Mouse (Mus musculus): ENCODE measurements around the gene Tmem119.

DNA sequence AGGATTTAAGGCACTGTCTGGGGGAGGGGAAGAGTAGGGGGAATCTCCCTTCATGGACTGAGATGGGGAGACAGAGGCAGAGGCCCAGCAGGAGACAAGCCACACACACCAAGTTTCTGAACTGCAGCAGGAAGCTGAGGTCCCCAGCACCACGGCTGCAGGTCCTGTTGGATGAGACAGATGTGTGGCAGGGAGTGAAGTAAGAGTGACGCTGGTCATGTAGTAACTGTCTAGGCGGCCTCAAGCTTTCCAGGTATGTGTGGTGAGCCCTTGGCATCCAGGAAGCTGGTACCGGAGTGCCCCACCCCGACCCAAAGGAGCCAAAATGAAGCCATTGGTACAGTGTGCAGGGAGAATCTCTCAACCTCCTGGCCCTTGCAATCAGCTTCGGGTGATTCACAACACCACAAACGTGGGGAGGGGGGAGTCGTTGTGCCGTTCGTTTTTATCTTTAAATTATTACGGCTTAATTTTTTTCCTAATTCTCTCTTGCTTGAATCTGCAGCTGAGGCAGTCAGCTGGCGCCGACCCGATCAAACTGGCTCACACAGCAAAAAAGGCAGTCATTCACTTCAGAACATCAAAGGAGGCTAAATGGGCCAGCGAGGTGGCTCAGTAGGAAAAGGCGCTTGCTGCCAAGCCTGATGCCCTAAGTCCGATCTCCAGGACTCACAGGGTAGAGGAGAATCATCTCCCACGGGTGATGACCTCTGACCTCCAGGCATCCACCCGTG, 3.0 kb downstream of the Tmem119 start:
- TF ChIP-seq POLR2A (IDR thresholded peaks at IDR 0.05; ENCODE audit: control insufficient read depth in 1 of 2, insufficient read depth in 1 of 2, low read depth in 1 of 2, low read length in 2 of 2, poor library complexity in 1 of 2): no peak
- TF ChIP-seq GABPA (IDR thresholded peaks at IDR 0.05; ENCODE audit: low read depth, low read length): no peak
- no peak for TF ChIP-seq POLR2AphosphoS2 (IDR thresholded peaks at IDR 0.05; ENCODE audit: low read length)
- no peak for TF ChIP-seq JUND (IDR thresholded peaks at IDR 0.05; ENCODE audit: low read depth, low read length)
- no peak for TF ChIP-seq EP300 (IDR thresholded peaks at IDR 0.05; ENCODE audit: low read depth in 1 of 2, low read length in 2 of 2)
- TF ChIP-seq NRF1 (IDR thresholded peaks at IDR 0.05; ENCODE audit: insufficient read depth, low read depth, low read length, poor library complexity, severe bottlenecking): no peak
- TF ChIP-seq USF1 (IDR thresholded peaks at IDR 0.05; ENCODE audit: low read depth, low read length): no peak
- TF ChIP-seq CTCF (IDR thresholded peaks at IDR 0.05 in 2 of 3, conservative IDR thresholded peaks at IDR 0.05 in 1 of 3; ENCODE audit: control insufficient read depth in 1 of 3, insufficient read depth in 1 of 3, low read depth in 2 of 3, low read length in 3 of 3, poor library complexity in 1 of 3, severe bottlenecking in 1 of 3): no peak
- TF ChIP-seq POLR2AphosphoS5 (IDR thresholded peaks at IDR 0.05; ENCODE audit: borderline replicate concordance, low read depth, low read length): no peak

Data from MEL (cell line).